Mouse (Mus musculus): ENCODE results near the gene Tmprss11g. TPM values are rescaled to one million over a fixed set of nuclear protein-coding genes. Genes with fewer than 3 reads are reported as not detected.

Tmprss11g gene
- not detected for total RNA-seq (2021)
- long read RNA-seq, experiment 1: 0 reads
- long read RNA-seq, experiment 2: 0 reads

DNA sequence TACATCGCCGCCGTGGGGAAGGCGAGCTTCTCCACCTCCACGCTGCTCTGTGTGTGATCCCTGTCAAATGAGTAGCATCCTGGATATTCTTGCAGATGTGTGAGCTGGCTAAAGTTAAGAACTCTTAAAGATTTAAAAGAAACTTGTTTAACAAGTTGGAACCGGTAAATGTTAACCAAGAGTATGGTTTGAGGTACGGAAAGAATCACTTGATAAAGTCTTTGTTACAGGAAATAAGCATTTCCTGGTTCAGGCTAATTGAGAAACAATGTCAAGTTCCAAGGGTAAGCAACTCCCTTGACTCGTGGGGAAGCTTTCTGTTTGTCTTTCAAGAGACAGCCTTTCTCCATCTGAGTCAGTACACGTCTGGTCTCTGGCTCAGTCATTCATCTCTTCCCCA is at the start of gene Tmprss11g:
Gene Tmprss11g, minus strand, starts transcription at position 101 of the 400 bp plus-strand sequence.
- DNase-seq (ENCODE audit: low spot score in 2 of 2): no peak

DNA sequence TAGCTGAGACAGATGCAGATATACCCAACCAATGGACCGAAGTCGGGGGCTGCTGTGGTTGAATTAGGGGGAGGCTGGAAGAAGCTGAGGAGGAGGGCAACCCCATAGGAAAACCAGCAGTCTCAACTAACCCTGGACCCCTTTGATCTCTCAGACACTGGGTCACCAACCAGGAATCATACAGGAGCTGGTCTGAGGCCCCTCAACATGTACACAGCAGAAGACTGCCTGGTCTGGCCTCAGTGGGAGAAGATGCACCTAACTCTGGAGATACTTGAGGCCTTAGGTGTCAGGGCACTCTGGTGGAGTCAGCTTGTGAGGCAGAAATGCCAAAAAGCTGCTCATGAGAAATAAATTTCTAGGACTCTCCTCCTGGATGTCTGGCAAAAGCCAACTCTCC is 28.3 kb upstream of the Tmprss11g start:
- DNase-seq (ENCODE audit: low spot score in 2 of 2): no peak

DNA sequence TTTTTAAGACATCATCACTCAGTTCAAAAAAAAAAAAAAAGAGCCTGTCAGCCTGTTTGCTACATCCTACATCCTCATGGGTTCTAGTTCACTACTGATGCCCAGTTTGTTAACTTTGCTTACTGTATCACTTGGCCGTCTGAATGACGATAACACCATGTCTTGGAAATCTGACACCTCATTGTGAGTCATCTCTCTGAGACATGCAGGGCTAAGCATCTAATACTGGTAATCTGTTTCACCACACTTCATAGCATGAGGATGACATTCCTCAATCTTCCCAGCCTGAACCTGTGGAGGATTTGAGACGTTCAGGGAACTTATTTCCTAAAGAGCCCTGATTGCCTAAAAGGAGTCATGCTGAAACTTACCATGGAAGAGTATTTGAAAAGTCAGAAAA is 22.2 kb upstream of the Tmprss11g start:
- no peak for DNase-seq (ENCODE audit: low spot score in 2 of 2)

DNA sequence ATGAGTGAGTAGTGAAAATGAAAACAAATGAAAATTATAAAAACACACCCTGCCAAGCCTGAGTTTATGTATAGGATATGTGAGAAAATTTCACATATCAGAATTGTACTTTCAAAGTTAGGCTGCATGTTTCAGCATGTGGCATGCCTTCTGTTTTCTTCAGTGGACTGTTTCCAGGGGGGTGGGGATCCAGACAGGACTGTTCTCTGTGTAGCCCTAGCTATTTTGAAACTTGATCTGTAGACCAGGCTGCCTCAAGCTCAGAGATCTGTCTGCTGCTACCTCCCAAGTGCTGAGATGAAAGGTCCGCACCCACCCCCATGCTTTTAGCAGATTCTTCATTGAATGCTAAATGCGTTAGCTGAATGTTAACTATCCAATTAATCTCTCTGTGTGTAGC is 10.3 kb upstream of the Tmprss11g start:
- no peak for DNase-seq (ENCODE audit: low spot score in 2 of 2)

DNA sequence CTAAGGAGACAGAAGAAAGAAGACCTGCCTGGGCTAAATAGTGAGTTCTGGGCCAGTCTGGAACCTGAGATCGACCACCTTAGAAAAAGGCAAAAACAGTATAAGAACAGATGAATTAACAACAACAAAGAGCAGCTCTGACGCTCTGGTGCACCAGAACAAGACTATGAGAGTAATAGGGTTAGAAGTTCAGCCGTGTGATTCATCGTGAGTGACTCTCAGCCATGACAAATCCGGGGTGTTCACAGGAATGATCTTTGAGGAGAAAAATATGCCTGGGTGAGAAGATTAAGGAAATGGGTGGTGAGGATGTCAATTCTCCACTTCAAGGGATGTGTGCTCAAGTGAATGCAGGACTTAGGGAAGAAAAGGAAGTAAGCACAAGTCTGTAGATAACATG is 6.9 kb downstream of the Tmprss11g start:
- no peak for DNase-seq (ENCODE audit: low spot score in 2 of 2)

DNA sequence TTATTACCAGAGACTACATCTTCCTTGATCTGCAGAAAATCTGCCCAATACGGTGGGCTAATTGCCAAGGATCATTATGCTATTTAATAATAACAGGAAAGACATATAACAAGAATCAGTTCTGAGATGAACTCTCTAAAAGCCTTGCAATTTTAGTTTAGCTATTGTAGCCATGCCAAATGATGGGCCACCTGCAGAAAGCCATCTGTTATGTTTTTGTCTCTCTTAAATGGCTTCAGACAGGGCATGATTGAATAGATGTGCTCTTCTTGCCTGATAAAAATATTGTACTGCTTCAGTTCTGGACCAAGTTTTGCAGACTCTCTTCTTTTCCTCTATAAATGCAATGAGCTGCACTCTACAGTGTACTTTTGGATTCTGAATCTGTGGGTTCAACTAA is 24.9 kb downstream of the Tmprss11g start:
- DNase-seq (ENCODE audit: low spot score in 2 of 2): no peak

DNA sequence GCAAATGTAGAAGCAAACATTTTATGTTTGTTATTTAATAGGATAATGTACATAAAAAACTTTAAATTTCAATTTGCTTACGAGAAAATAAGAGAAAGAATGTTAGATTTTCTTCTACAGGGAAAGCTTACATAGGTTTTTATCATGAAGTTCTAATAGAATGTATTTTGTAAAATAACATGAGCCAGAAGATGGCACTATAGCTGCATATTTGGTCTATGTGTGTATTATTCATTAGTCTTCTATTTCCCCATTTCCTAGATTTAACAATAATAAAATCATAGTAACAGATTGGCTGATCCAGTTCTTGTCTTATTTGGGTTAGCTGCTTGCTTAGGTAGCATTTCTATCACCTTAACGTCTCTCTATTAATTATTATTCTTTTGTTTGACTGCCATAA is 35.8 kb downstream of the Tmprss11g start:
- DNase-seq (ENCODE audit: low spot score in 2 of 2): no peak

DNA sequence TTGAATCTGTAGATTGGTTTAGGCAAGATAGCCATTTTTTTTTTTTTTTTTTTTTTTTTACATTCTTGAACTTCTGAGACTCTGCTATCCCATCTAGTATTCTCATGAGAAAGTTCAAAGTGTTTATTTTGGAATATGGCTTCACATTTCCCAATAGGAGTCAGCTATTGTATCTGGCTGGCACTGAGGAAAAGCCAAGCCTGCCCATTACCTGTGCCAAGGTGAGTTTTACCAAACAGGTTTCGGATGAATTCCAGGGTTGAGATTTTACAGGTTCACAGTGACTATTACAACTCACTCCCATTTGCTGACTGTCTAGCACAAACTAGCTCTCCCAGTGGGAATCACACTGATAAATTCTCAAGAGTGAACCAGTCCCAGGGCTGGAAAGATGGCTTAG is 36.4 kb downstream of the Tmprss11g start:
- DNase-seq (ENCODE audit: low spot score in 2 of 2): no peak

DNA sequence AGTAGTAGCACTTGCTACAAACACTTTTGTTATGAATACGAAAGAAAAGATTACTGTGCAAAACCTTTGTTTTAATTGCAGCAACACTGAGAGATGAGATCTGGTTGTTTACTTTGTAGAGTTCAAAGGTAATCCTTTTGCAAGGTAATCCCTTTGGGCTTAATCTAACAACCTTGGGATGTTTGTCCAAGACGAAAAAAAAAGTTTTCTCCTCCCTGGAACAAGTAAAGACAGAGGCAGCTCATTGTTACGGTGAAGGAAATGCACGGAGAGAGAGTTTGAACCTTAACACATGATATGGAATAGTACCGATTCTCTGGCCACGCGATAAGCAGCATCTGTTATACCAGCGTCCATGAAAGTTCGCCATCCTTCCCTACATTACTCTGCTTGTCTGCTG is 44.5 kb downstream of the Tmprss11g start:
- DNase-seq (ENCODE audit: low spot score in 2 of 2): no peak

DNA sequence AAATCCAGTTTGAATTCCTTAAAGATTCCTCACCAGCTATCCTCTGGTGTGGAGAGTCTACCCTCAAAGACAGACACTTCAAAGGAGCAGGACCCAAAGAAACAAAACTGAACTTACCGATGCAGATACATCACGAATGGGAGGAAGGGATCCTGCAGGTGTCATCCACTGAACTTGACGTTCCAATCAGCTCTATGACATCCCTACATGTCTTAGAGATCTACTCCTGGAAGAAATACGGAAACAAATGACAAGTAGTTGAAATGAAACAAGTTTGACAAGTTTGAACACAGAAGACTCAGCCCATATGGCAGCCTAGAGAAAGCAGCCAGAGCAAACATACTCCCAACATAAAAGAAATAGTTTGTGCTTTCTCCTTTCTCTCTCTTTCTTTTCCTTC is 49.5 kb downstream of the Tmprss11g start, which contains the start of gene Tmprss11a:
Gene Tmprss11a, minus strand, starts transcription at position 101 of the 400 bp plus-strand sequence.
- no peak for DNase-seq (ENCODE audit: low spot score in 2 of 2)

DNA sequence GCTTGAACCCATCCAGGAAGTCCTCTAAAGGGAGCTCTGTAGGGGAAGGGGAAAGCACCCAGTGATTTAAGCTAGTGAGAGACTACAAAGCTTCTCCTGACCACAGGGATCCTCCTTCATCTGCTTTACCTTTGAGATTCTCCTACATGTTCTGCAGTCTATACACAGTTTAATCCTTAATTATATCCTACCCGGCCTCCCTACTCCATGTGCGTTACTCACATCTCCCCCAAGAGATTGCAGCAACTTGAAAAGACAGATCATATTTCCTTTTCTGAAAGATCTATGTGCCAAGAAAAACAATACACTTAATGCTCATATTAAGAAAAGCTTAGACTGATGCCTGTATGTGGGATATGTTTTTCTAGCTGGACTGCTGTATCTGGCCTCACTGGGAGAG is 79.1 kb downstream of the Tmprss11g start:
- no peak for DNase-seq (ENCODE audit: low spot score in 2 of 2)

DNA sequence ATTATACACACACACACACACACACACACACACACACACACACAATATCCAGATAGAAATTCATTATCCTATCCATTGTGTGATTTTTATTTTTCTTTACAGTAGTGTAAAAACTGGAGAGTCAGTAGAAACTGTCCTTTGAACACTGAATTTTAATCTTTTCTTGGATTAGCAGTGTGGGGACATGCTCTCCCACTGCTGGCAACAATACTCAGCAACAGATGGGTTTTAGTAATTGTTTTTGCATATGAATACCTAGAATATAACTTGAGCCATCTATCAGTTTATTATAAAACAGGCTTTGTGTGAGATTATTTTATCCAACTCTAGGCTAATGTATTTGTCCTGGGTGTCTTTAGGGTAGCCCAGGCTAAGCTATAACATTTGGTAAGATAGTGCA is 79.9 kb downstream of the Tmprss11g start:
- no peak for DNase-seq (ENCODE audit: low spot score in 2 of 2)

Other genes starting within 250 kb of the Tmprss11g start
- not detected for gene Tmprss11c, start 229.3 kb downstream of the Tmprss11g start, total RNA-seq (2021)
- not detected for gene Tmprss11d, start 145.2 kb downstream of the Tmprss11g start, total RNA-seq (2021)
- not detected for gene Tmprss11a, start 49.6 kb downstream of the Tmprss11g start, total RNA-seq (2021)
- not detected for gene Tmprss11f, start 113.8 kb upstream of the Tmprss11g start, total RNA-seq (2021)
- gene Tmprss11b, start 157.8 kb upstream of the Tmprss11g start, total RNA-seq (2021): not detected
- not detected for gene Tmprss11e, start 227.2 kb upstream of the Tmprss11g start, total RNA-seq (2021)